Mouse (Mus musculus) thymus, adult 2 months (tissue): ENCODE results near the gene Rnf180.

Experiments
- CTCF ChIP-seq: fragments of 200-500 bp; IDR thresholded peaks from 2 replicates; pipeline ENCODE4 v1.5.1; 2012; ENCODE audit warnings: mild to moderate bottlenecking, control low read depth, low read length, moderate library complexity, borderline replicate concordance; ENCODE audit not compliant: control insufficient read depth, poor library complexity, insufficient read depth; ENCODE audit errors: extremely low read depth
- POLR2A ChIP-seq: fragments of 200-500 bp; IDR thresholded peaks from 2 replicates; pipeline ENCODE4 v1.6.1; 2012; ENCODE audit warnings: mild to moderate bottlenecking, low read length, control low read depth, moderate library complexity; ENCODE audit not compliant: control insufficient read depth, poor library complexity, insufficient read depth; ENCODE audit errors: extremely low read depth

- no peak for TF ChIP-seq CTCF
- TF ChIP-seq POLR2A, result no peak
These were observed 90.8 kb downstream of the Rnf180 start for GRCm38 (mm10) chr13:105203851-105204250.
